Mouse (Mus musculus): ENCODE results near the gene Cdk7. TPM values are rescaled to one million over a fixed set of nuclear protein-coding genes. Genes with fewer than 3 reads are reported as not detected.

The Cdk7 gene
- polyA plus RNA-seq, 2 experiments: 16.6 to 40.2 TPM

DNA sequence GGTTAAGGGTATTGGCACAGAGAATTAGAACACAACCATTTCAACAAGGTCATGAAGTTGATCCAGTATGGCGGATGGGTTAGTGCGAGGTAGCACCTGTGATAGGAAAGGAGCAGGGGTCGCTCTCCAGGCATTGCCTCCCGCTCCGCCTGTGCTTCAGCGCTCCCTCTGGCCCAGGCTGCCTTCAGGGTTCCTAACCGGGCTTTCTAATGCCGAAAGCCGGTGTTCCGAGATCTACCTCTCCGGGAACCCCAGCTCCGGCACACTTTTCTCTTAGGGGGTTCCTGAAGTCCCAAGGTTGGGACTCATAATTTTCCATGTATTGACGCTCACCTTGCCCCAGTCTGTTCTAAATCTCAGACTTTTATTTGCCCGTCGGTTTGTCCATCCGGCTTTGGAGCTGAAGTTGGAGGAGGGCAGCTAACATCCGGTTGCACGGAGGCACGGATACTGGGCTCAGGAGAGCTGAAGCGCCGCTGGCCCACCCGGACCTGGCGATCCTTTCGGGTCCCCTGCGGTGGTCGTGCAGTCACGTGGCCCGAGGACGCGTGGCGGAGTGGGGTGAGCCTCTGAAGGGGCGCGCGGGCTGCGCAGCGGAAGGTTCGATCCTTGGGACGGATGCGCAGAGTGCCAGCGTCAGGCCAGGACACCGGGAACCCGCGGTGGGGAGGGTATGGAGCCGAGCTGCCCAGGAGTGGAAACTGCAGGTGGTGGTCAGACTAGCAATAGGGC, 61.3 kb downstream of the Cdk7 start, which contains the start of gene Ccdc125:
TSS of gene Ccdc125 (plus strand) at position 427 of the 732 bp plus-strand sequence.
- no peaks in the 10 kb centered on the region for H3K27me3 ChIP-seq (ENCODE audit: control insufficient read depth, insufficient read depth, low read length)
- DNase-seq (ENCODE audit: low read depth in 3 of 3, low spot score in 3 of 3): no peak
- peaks cover 0 to 2% of the 10 kb centered on the region in 2 experiments; a peak in 1 of 4 replicates for H3K4me1 ChIP-seq (replicated peaks; ENCODE audit: control insufficient read depth in 2 of 2, insufficient read depth in 2 of 2, low read length in 1 of 2)
- H3K9me3 ChIP-seq (ENCODE audit: control insufficient read depth, low read length): no peaks in the 10 kb centered on the region
- peak within 1 kb of the TSS; percentile 64 for H3K4me2 ChIP-seq (ENCODE audit: low read depth)
- WGBS (ENCODE audit: insufficient replicate concordance): under 1% methylated on average over 44 of the region's 44 CpGs
- H3K27ac ChIP-seq: peak within 1 kb of the TSS; percentile 24
- ATAC-seq (ENCODE audit: insufficient read depth): peak; percentile 45
- H3K9ac ChIP-seq (replicated peaks): peak within 1 kb of the TSS; percentile 59
- peaks cover 3% of the 10 kb centered on the region; the same call in 1 of the 2 replicates for H3K36me3 ChIP-seq (replicated peaks; ENCODE audit: control insufficient read depth, insufficient read depth, low read depth)
- no peak for TF ChIP-seq CTCF (IDR thresholded peaks at IDR 0.05; ENCODE audit: low read depth)
- peak within 1 kb of the TSS; percentile 59 to 70 for H3K4me3 ChIP-seq (ENCODE audit: insufficient read depth in 1 of 2, low read depth in 2 of 2, low read length in 2 of 2)

DNA sequence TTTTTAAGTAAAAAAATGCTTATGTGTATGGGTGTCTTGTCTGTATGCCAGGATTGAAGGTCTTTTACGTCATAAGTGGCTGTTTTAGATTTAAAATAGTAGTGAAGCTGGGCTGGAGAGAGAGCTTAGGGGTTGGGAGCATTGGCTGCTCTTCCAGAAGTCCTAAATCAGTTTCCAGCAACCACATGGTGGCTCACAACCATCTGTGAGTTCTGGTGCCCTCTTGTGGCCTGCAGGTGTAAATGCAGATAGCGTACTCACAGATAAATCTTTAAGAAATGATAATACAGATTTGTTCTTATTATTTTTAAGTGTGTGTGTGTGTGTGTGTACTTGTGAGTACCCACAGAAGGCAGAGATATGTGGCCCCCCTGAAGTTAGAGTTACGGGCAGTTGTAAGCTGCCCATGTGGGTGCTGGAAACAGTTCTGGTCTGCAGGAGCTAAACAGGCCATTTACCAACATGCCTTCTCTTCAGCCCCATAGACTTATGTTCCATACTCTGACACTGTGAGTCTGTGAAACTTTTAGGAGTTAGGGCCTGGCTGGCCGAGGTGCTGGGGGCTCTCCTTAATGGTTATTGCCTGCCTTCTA, 70.8 kb downstream of the Cdk7 start:
- no peak overlapping the region for H3K9ac ChIP-seq (replicated peaks)
- H3K9me3 ChIP-seq (ENCODE audit: control insufficient read depth, low read length): no peaks in the 10 kb centered on the region
- no peak overlapping the region for H3K27ac ChIP-seq
- ATAC-seq (ENCODE audit: insufficient read depth): 0 out of 2 replicates have a peak, but pooled peaks have one; percentile 28
- H3K4me2 ChIP-seq (ENCODE audit: low read depth): no peak overlapping the region
- no peak overlapping the region for H3K4me3 ChIP-seq (ENCODE audit: insufficient read depth in 1 of 2, low read depth in 2 of 2, low read length in 2 of 2)
- H3K27me3 ChIP-seq (ENCODE audit: control insufficient read depth, insufficient read depth, low read length): no peaks in the 10 kb centered on the region
- H3K36me3 ChIP-seq (replicated peaks; ENCODE audit: control insufficient read depth, insufficient read depth, low read depth): peaks cover 4% of the 10 kb centered on the region
- TF ChIP-seq EP300 (IDR thresholded peaks at IDR 0.05; ENCODE audit: low read depth) (no peak), CTCF (IDR thresholded peaks at IDR 0.05; ENCODE audit: low read depth) (peak; percentile 92)
- WGBS (ENCODE audit: insufficient replicate concordance): 27% methylated on average over 4 of the region's 4 CpGs
- DNase-seq (ENCODE audit: low read depth in 3 of 3, low spot score in 3 of 3): peak in 2 of 3 experiments; percentile 49 to 61
- no peaks in the 10 kb centered on the region for H3K4me1 ChIP-seq (replicated peaks; ENCODE audit: control insufficient read depth in 2 of 2, insufficient read depth in 2 of 2, low read length in 1 of 2)

DNA sequence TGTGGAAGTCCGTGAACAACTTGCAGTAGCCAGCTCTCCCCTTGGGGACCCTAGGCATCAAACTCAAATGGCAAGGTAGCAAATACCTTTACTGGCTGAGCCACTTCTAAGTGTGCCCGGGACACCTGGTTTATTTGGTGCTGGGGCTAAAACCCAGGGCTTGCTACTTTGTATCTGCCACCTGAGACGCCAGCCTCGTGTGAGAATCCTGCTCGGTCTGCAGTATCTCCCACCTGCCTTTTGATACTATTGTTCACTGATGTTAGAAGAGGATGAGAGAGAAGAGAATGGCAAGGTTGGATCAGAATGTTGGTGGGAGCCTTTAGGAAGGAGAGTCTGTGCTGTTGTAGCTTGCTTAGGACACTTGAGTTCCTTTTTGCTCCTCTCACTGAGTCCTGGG, 72.6 kb downstream of the Cdk7 start:
- Histone ChIP-seq H3K4me2 (ENCODE audit: low read depth) (no peak overlapping the region), H3K9ac (replicated peaks) (no peak overlapping the region), H3K4me3 (ENCODE audit: insufficient read depth in 1 of 2, low read depth in 2 of 2, low read length in 2 of 2) (no peak overlapping the region), H3K36me3 (replicated peaks; ENCODE audit: control insufficient read depth, insufficient read depth, low read depth) (peaks cover 11% of the 10 kb centered on the region), H3K27me3 (ENCODE audit: control insufficient read depth, insufficient read depth, low read length) (no peaks in the 10 kb centered on the region), H3K4me1 (replicated peaks; ENCODE audit: control insufficient read depth in 2 of 2, insufficient read depth in 2 of 2, low read length in 1 of 2) (no peaks in the 10 kb centered on the region), H3K27ac (no peak overlapping the region), H3K9me3 (ENCODE audit: control insufficient read depth, low read length) (no peaks in the 10 kb centered on the region)
- TF ChIP-seq CTCF (IDR thresholded peaks at IDR 0.05; ENCODE audit: low read depth) (no peak), EP300 (IDR thresholded peaks at IDR 0.05; ENCODE audit: low read depth) (no peak)
- no peak for ATAC-seq (ENCODE audit: insufficient read depth)
- 80% methylated on average over 5 of the region's 5 CpGs for WGBS (ENCODE audit: insufficient replicate concordance)
- DNase-seq (ENCODE audit: low read depth in 3 of 3, low spot score in 3 of 3): no peak

Other genes with a start within 250 kb of the Cdk7 start
- 18.5 and 26.3 TPM in 2 replicates for gene Gtf2h2, start 238.4 kb downstream of the Cdk7 start, polyA plus RNA-seq (2012; rRNA removed)
- gene Gtf2h2, start 238.4 kb downstream of the Cdk7 start, polyA plus RNA-seq (2014; fragmentation: Nextera tagmentation; extraction: Ambion mirVana): 25.1 and 28.2 TPM in 2 replicates
- gene Ocln, start 178.2 kb downstream of the Cdk7 start, polyA plus RNA-seq (2012; rRNA removed): 2.1 and 2.4 TPM in 2 replicates
- gene Ocln, start 178.2 kb downstream of the Cdk7 start, polyA plus RNA-seq (2014; fragmentation: Nextera tagmentation; extraction: Ambion mirVana): 4.8 and 5.9 TPM in 2 replicates
- gene Marveld2, start 114.0 kb downstream of the Cdk7 start, polyA plus RNA-seq (2012; rRNA removed): 3.0 and 4.0 TPM in 2 replicates
- 5.9 and 6.5 TPM in 2 replicates for gene Marveld2, start 114.0 kb downstream of the Cdk7 start, polyA plus RNA-seq (2014; fragmentation: Nextera tagmentation; extraction: Ambion mirVana)
- 74.2 and 111 TPM in 2 replicates for gene Ak6, start 80.0 kb downstream of the Cdk7 start, polyA plus RNA-seq (2012; rRNA removed)
- 183 and 191 TPM in 2 replicates for gene Ak6, start 80.0 kb downstream of the Cdk7 start, polyA plus RNA-seq (2014; fragmentation: Nextera tagmentation; extraction: Ambion mirVana)
- 4.9 and 8.5 TPM in 2 replicates for gene Rad17, start 79.9 kb downstream of the Cdk7 start, polyA plus RNA-seq (2012; rRNA removed)
- 13.6 TPM in 2 replicates for gene Rad17, start 79.9 kb downstream of the Cdk7 start, polyA plus RNA-seq (2014; fragmentation: Nextera tagmentation; extraction: Ambion mirVana)
- 5.5 and 10.0 TPM in 2 replicates for gene Taf9, start 79.4 kb downstream of the Cdk7 start, polyA plus RNA-seq (2012; rRNA removed)
- gene Taf9, start 79.4 kb downstream of the Cdk7 start, polyA plus RNA-seq (2014; fragmentation: Nextera tagmentation; extraction: Ambion mirVana): 18.0 and 20.8 TPM in 2 replicates
- 1.8 and 3.7 TPM in 2 replicates for gene Ccdc125, start 61.2 kb downstream of the Cdk7 start, polyA plus RNA-seq (2012; rRNA removed)
- gene Ccdc125, start 61.2 kb downstream of the Cdk7 start, polyA plus RNA-seq (2014; fragmentation: Nextera tagmentation; extraction: Ambion mirVana): 3.4 and 4.2 TPM in 2 replicates
- 33.5 and 56.1 TPM in 2 replicates for gene Mrps36, start 13.7 kb upstream of the Cdk7 start, polyA plus RNA-seq (2012; rRNA removed)
- gene Mrps36, start 13.7 kb upstream of the Cdk7 start, polyA plus RNA-seq (2014; fragmentation: Nextera tagmentation; extraction: Ambion mirVana): 135 and 150 TPM in 2 replicates
- gene Cenph, start 45.0 kb upstream of the Cdk7 start, polyA plus RNA-seq (2012; rRNA removed): 13.9 and 26.6 TPM in 2 replicates
- gene Cenph, start 45.0 kb upstream of the Cdk7 start, polyA plus RNA-seq (2014; fragmentation: Nextera tagmentation; extraction: Ambion mirVana): 40.2 and 40.3 TPM in 2 replicates
- gene Ccnb1, start 55.6 kb upstream of the Cdk7 start, polyA plus RNA-seq (2012; rRNA removed): 100 and 123 TPM in 2 replicates
- 255 and 287 TPM in 2 replicates for gene Ccnb1, start 55.6 kb upstream of the Cdk7 start, polyA plus RNA-seq (2014; fragmentation: Nextera tagmentation; extraction: Ambion mirVana)
- 15.6 and 20.6 TPM in 2 replicates for gene Slc30a5, start 102.5 kb upstream of the Cdk7 start, polyA plus RNA-seq (2012; rRNA removed)
- 27.4 and 30.4 TPM in 2 replicates for gene Slc30a5, start 102.5 kb upstream of the Cdk7 start, polyA plus RNA-seq (2014; fragmentation: Nextera tagmentation; extraction: Ambion mirVana)

Measured in liver, embryonic 14.5 days (tissue).